Mouse (Mus musculus): ENCODE measurements around the gene Gmppb.

DNA sequence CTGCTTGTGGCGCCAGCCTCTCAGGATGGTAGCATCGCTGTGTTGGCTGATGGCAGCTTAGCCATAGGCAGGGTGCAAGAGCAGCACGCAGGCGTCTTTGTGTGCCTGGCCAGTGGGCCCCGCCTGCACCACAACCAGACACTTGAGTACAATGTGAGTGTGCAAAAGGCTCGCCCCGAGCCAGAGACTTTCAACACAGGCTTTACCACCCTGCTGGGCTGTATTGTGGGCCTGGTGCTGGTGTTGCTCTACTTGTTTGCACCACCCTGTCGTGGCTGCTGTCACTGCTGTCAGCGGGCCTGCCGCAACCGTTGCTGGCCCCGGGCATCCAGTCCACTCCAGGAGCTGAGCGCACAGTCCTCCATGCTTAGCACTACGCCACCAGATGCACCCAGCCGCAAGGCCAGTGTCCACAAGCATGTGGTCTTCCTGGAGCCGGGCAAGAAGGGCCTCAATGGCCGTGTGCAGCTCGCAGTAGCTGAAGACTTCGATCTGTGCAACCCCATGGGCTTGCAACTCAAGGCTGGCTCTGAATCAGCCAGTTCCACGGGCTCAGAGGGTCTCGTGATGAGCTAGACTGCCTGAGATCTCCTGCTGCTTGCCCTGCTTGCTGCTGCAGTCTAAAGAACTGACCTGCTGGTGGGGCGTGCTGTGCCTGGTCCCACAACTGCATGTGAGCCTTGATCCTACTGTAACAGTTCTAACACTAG, 5.4 kb downstream of the Gmppb start:
- TF ChIP-seq CTCF (conservative IDR thresholded peaks at IDR 0.05; ENCODE audit: low read length) = no peak
- no peak for TF ChIP-seq NANOG (IDR thresholded peaks at IDR 0.05; ENCODE audit: borderline replicate concordance, low read length)
